Mouse (Mus musculus) MEL (cell line): ENCODE data around the gene Lpcat3. TPM values are rescaled to one million over a fixed set of nuclear protein-coding genes. Genes with fewer than 3 reads are reported as not detected.

ENCODE experiments used
- DNase-seq: peaks from one replicate; pipeline ENCODE4 v3.0.0; 2011; ENCODE audit warnings: low read depth, low spot score
- H3K27ac ChIP-seq: 2 replicates; pipeline ENCODE4 v1.5.1; 2012; ENCODE audit warnings: low read depth, mild to moderate bottlenecking, control low read depth, low read length, moderate library complexity; ENCODE audit not compliant: control insufficient read depth
- H3K27me3 ChIP-seq, 2 experiments: fragments of 150-350 bp in 1 of 2; sonication (generic) in 1 of 2; 2 replicates each; pipeline ENCODE4 v1.6.1; 2012; ENCODE audit warnings: low read length in 2 of 2, mild to moderate bottlenecking in 2 of 2, improper control_type of control experiment in 1 of 2, moderate library complexity in 1 of 2; ENCODE audit not compliant: insufficient read depth in 2 of 2, control insufficient read depth in 1 of 2
- H3K36me3 ChIP-seq, 2 experiments: 2 replicates each; pipeline ENCODE4 v1.6.1; 2012 to 2014; ENCODE audit warnings: low read length in 2 of 2, improper control_type of control experiment in 1 of 2, inconsistent platforms in 1 of 2, mild to moderate bottlenecking in 1 of 2; ENCODE audit not compliant: insufficient read depth in 2 of 2, control insufficient read depth in 1 of 2
- H3K4me1 ChIP-seq, 2 experiments: fragments of 150-350 bp in 1 of 2; sonication (generic) in 1 of 2; 2 replicates each; pipeline ENCODE4 v1.6.1; 2012; ENCODE audit warnings: low read length in 2 of 2, improper control_type of control experiment in 1 of 2, mild to moderate bottlenecking in 1 of 2; ENCODE audit not compliant: insufficient read depth in 2 of 2, control insufficient read depth in 1 of 2
- H3K4me3 ChIP-seq, 2 experiments: fragments of 150-350 bp in 1 of 2; sonication (generic) in 1 of 2; 2 replicates each; pipeline ENCODE4 v1.5.1; 2012; ENCODE audit warnings: low read depth in 2 of 2, low read length in 2 of 2, mild to moderate bottlenecking in 2 of 2, moderate library complexity in 2 of 2, control low read depth in 1 of 2, improper control_type of control experiment in 1 of 2; ENCODE audit not compliant: control insufficient read depth in 1 of 2, insufficient read depth in 1 of 2
- H3K79me2 ChIP-seq: 2 replicates; pipeline ENCODE4 v1.6.1; 2012; ENCODE audit warnings: mild to moderate bottlenecking, low read length, moderate library complexity; ENCODE audit not compliant: control insufficient read depth, poor library complexity, insufficient read depth
- H3K9ac ChIP-seq: 2 replicates; pipeline ENCODE4 v1.6.1; 2012; ENCODE audit warnings: low read depth, mild to moderate bottlenecking, control low read depth, low read length, moderate library complexity; ENCODE audit not compliant: control insufficient read depth, poor library complexity, severe bottlenecking
- H3K9me3 ChIP-seq: fragments of 150-350 bp; sonication (generic); replicated peaks from 2 replicates; pipeline ENCODE4 v1.6.1; 2012; ENCODE audit warnings: mild to moderate bottlenecking, low read length, improper control_type of control experiment, moderate library complexity; ENCODE audit not compliant: insufficient read depth
- BHLHE40 ChIP-seq: IDR thresholded peaks from 2 replicates; pipeline ENCODE4 v1.6.1; 2012; ENCODE audit warnings: low read depth, mild to moderate bottlenecking, inconsistent platforms, low read length, improper control_type of control experiment, borderline replicate concordance
- CHD1 ChIP-seq: IDR thresholded peaks from 2 replicates; pipeline ENCODE4 v1.6.1; 2012; ENCODE audit warnings: low read depth, mild to moderate bottlenecking, inconsistent platforms, low read length, improper control_type of control experiment
- CHD2 ChIP-seq: IDR thresholded peaks from 2 replicates; pipeline ENCODE4 v1.6.1; 2011; ENCODE audit warnings: low read length, improper control_type of control experiment
- CTCF ChIP-seq, 3 experiments: IDR thresholded peaks in 2 of 3; conservative IDR thresholded peaks in 1 of 3; 2 replicates each; pipeline ENCODE4 v1.5.1; 2011 to 2012; ENCODE audit warnings: low read length in 3 of 3, low read depth in 2 of 3, mild to moderate bottlenecking in 2 of 3, improper control_type of control experiment in 1 of 3, inconsistent platforms in 1 of 3, mixed read lengths in 1 of 3, moderate library complexity in 1 of 3; ENCODE audit not compliant: control insufficient read depth in 1 of 3, insufficient read depth in 1 of 3, poor library complexity in 1 of 3, severe bottlenecking in 1 of 3
- E2F4 ChIP-seq: IDR thresholded peaks from 2 replicates; pipeline ENCODE4 v1.6.1; 2011; ENCODE audit warnings: low read depth, low read length, improper control_type of control experiment, borderline replicate concordance
- ELF1 ChIP-seq: IDR thresholded peaks from 2 replicates; pipeline ENCODE4 v1.6.1; 2014; ENCODE audit warnings: low read depth, mild to moderate bottlenecking, inconsistent platforms, low read length, improper control_type of control experiment, moderate library complexity
- EP300 ChIP-seq, 2 experiments: IDR thresholded peaks; 2 replicates each; pipeline ENCODE4 v1.6.1; 2011; ENCODE audit warnings: improper control_type of control experiment in 2 of 2, low read length in 2 of 2, low read depth in 1 of 2, mild to moderate bottlenecking in 1 of 2
- ETS1 ChIP-seq: IDR thresholded peaks from 2 replicates; pipeline ENCODE4 v1.6.1; 2012; ENCODE audit warnings: low read depth, mild to moderate bottlenecking, inconsistent platforms, low read length, improper control_type of control experiment, moderate library complexity
- GABPA ChIP-seq: IDR thresholded peaks from 2 replicates; pipeline ENCODE4 v1.6.1; 2012; ENCODE audit warnings: low read depth, mild to moderate bottlenecking, inconsistent platforms, low read length, improper control_type of control experiment, moderate library complexity
- GATA1 ChIP-seq: IDR thresholded peaks from 2 replicates; pipeline ENCODE4 v1.6.1; 2011; ENCODE audit warnings: low read depth, low read length, improper control_type of control experiment
- HCFC1 ChIP-seq: IDR thresholded peaks from 2 replicates; pipeline ENCODE4 v1.6.1; 2012; ENCODE audit warnings: low read depth, mild to moderate bottlenecking, inconsistent platforms, low read length, improper control_type of control experiment, moderate library complexity
- JUND ChIP-seq: IDR thresholded peaks from 2 replicates; pipeline ENCODE4 v1.6.1; 2011; ENCODE audit warnings: low read depth, mild to moderate bottlenecking, improper control_type of control experiment, low read length
- KAT2A ChIP-seq: conservative IDR thresholded peaks from 2 replicates; pipeline ENCODE4 v1.6.1; 2012; ENCODE audit warnings: low read depth, low read length, improper control_type of control experiment, inconsistent platforms
- MAFK ChIP-seq: IDR thresholded peaks from 2 replicates; pipeline ENCODE4 v1.6.1; 2011; ENCODE audit warnings: low read depth, mild to moderate bottlenecking, low read length, improper control_type of control experiment, borderline replicate concordance
- MAX ChIP-seq: IDR thresholded peaks from 2 replicates; pipeline ENCODE4 v1.6.1; 2011; ENCODE audit warnings: low read length, improper control_type of control experiment
- MAZ ChIP-seq: IDR thresholded peaks from 2 replicates; pipeline ENCODE4 v1.6.1; 2012; ENCODE audit warnings: low read depth, mild to moderate bottlenecking, inconsistent platforms, low read length, improper control_type of control experiment
- MEF2A ChIP-seq: IDR thresholded peaks from 2 replicates; pipeline ENCODE4 v1.6.1; 2014; ENCODE audit warnings: low read depth, mild to moderate bottlenecking, inconsistent platforms, low read length, improper control_type of control experiment; ENCODE audit not compliant: poor library complexity, insufficient replicate concordance, severe bottlenecking; ENCODE audit errors: extremely low read depth
- MXI1 ChIP-seq: IDR thresholded peaks from 2 replicates; pipeline ENCODE4 v1.6.1; 2011; ENCODE audit warnings: mild to moderate bottlenecking, low read depth, low read length, improper control_type of control experiment
- MYC ChIP-seq: IDR thresholded peaks from 2 replicates; pipeline ENCODE4 v1.6.1; 2011; ENCODE audit warnings: low read depth, mild to moderate bottlenecking, low read length, improper control_type of control experiment, moderate library complexity
- NELFE ChIP-seq: IDR thresholded peaks from 2 replicates; pipeline ENCODE4 v1.6.1; 2011; ENCODE audit warnings: low read depth, low read length, improper control_type of control experiment
- NRF1 ChIP-seq: IDR thresholded peaks from 2 replicates; pipeline ENCODE4 v1.6.1; 2014; ENCODE audit warnings: low read depth, mild to moderate bottlenecking, inconsistent platforms, low read length, improper control_type of control experiment, moderate library complexity; ENCODE audit not compliant: poor library complexity, insufficient read depth, severe bottlenecking
- POLR2A ChIP-seq, 2 experiments: IDR thresholded peaks; 2 replicates each; pipeline ENCODE4 v1.6.1; 2011 to 2012; ENCODE audit warnings: low read length in 2 of 2, mild to moderate bottlenecking in 2 of 2, control low read depth in 1 of 2, improper control_type of control experiment in 1 of 2, low read depth in 1 of 2, moderate library complexity in 1 of 2; ENCODE audit not compliant: control insufficient read depth in 1 of 2, insufficient read depth in 1 of 2, poor library complexity in 1 of 2
- POLR2AphosphoS2 ChIP-seq: IDR thresholded peaks from 2 replicates; pipeline ENCODE4 v1.6.1; 2011; ENCODE audit warnings: low read length, improper control_type of control experiment
- POLR2AphosphoS5 ChIP-seq: IDR thresholded peaks from 2 replicates; pipeline ENCODE4 v1.6.1; 2012; ENCODE audit warnings: low read depth, borderline replicate concordance, mild to moderate bottlenecking, inconsistent platforms, low read length, moderate library complexity, mixed read lengths
- RAD21 ChIP-seq: IDR thresholded peaks from 2 replicates; pipeline ENCODE4 v1.6.1; 2011; ENCODE audit warnings: mild to moderate bottlenecking, low read depth, low read length, improper control_type of control experiment
- RCOR1 ChIP-seq: IDR thresholded peaks from 2 replicates; pipeline ENCODE4 v1.6.1; 2012; ENCODE audit warnings: low read depth, mild to moderate bottlenecking, inconsistent platforms, low read length, improper control_type of control experiment
- SIN3A ChIP-seq: IDR thresholded peaks from 2 replicates; pipeline ENCODE4 v1.6.1; 2012; ENCODE audit warnings: low read length, improper control_type of control experiment, inconsistent platforms
- SMC3 ChIP-seq: IDR thresholded peaks from 2 replicates; pipeline ENCODE4 v1.6.1; 2011; ENCODE audit warnings: low read depth, low read length, improper control_type of control experiment
- TAL1 ChIP-seq: IDR thresholded peaks from 2 replicates; pipeline ENCODE4 v1.6.1; 2012; ENCODE audit warnings: mild to moderate bottlenecking, inconsistent platforms, low read length, moderate library complexity, mixed read lengths
- TBP ChIP-seq: IDR thresholded peaks from 2 replicates; pipeline ENCODE4 v1.8.0; 2011; ENCODE audit warnings: low read depth, low read length, improper control_type of control experiment
- TCF12 ChIP-seq: IDR thresholded peaks from 2 replicates; pipeline ENCODE4 v1.6.1; 2014; ENCODE audit warnings: low read depth, mild to moderate bottlenecking, inconsistent platforms, low read length, improper control_type of control experiment, moderate library complexity
- UBTF ChIP-seq: IDR thresholded peaks from 2 replicates; pipeline ENCODE4 v1.6.1; 2012; ENCODE audit warnings: low read depth, mild to moderate bottlenecking, inconsistent platforms, low read length, improper control_type of control experiment, moderate library complexity, borderline replicate concordance; ENCODE audit not compliant: insufficient read depth
- USF1 ChIP-seq: IDR thresholded peaks from 2 replicates; pipeline ENCODE4 v1.6.1; 2014; ENCODE audit warnings: low read depth, mild to moderate bottlenecking, inconsistent platforms, low read length, improper control_type of control experiment, moderate library complexity
- ZC3H11A ChIP-seq: IDR thresholded peaks from 2 replicates; pipeline ENCODE4 v1.6.1; 2012; ENCODE audit warnings: low read depth, mild to moderate bottlenecking, inconsistent platforms, low read length, improper control_type of control experiment
- ZKSCAN1 ChIP-seq: IDR thresholded peaks from 2 replicates; pipeline ENCODE4 v1.6.1; 2012; ENCODE audit warnings: low read depth, mild to moderate bottlenecking, inconsistent platforms, low read length, improper control_type of control experiment, moderate library complexity
- ZMIZ1 ChIP-seq: IDR thresholded peaks from 2 replicates; pipeline ENCODE4 v1.6.1; 2012; ENCODE audit warnings: low read depth, mild to moderate bottlenecking, inconsistent platforms, low read length, improper control_type of control experiment, moderate library complexity
- ZNF384 ChIP-seq: IDR thresholded peaks from 2 replicates; pipeline ENCODE4 v1.6.1; 2012; ENCODE audit warnings: low read depth, mild to moderate bottlenecking, inconsistent platforms, low read length, improper control_type of control experiment
- polyA plus RNA-seq, 2 experiments: library from polyadenylated mRNA; stranded (reverse) in 1 of 2; unstranded in 1 of 2; fragments of >175 nt in 1 of 2; fragments of >200 nt in 1 of 2; gene quantifications; 2 replicates each; pipeline versions ENCODE4 v1.2.1 to v1.2.4; 2012; ENCODE audit warnings: low replicate concordance in 2 of 2, low read depth in 1 of 2; ENCODE audit not compliant: insufficient read length in 2 of 2, insufficient read depth in 1 of 2, missing spikeins in 1 of 2
- total RNA-seq: library from RNA; depleted of rRNA; stranded (reverse); fragments of 300-350 nt; gene quantifications from 2 replicates; pipeline ENCODE4 v1.2.3, GENCODE M21; 2012

The Lpcat3 gene
- total and polyA plus RNA-seq, 3 experiments, result 135 to 337 TPM; not detected in 1

DNA sequence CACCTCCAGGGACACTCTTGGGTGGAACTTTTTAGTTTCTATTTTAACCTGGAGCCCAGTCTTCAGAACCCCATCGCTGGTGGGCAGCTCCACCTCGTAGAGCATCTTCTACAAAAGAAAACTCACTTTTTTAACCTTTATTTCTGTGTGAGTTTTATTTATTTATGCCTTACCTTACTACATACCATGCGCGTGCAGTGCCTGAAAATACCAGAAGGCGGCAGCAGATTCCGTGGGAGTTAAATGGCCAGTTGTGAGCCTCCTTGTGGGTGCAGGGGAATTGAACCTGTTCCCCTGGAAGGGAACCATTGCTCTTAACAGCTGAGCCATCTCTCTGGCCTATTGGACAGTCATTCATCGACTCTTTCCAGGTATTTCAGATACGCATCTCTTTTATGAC, 21.8 kb upstream of the Lpcat3 start:
- no peak overlapping the region for H3K4me3 ChIP-seq
- peak overlapping the region; percentile 22; the same call in 1 of the 2 replicates for H3K9ac ChIP-seq
- no peaks in the 10 kb centered on the region for H3K79me2 ChIP-seq
- DNase-seq, result peak; percentile 85
- no peaks in the 10 kb centered on the region for H3K27me3 ChIP-seq
- H3K27ac ChIP-seq, result no peak overlapping the region
- H3K4me1 ChIP-seq, result peaks cover 6 to 21% of the 10 kb centered on the region in 2 experiments
- H3K36me3 ChIP-seq, result peaks cover 0 to 11% of the 10 kb centered on the region in 2 experiments; a peak in 2 of 4 replicates
- no peaks in the 10 kb centered on the region for H3K9me3 ChIP-seq
- TF ChIP-seq ZKSCAN1 (no peak), EP300 (IDR thresholded peaks at IDR 0.05; ENCODE audit: low read depth in 1 of 2, low read length in 2 of 2) (no peak), NRF1 (0 out of 2 replicates have a peak, but pooled peaks have one; percentile 11), RAD21 (peak; percentile 88), CTCF (IDR thresholded peaks at IDR 0.05 in 2 of 3, conservative IDR thresholded peaks at IDR 0.05 in 1 of 3; ENCODE audit: control insufficient read depth in 1 of 3, insufficient read depth in 1 of 3, low read depth in 2 of 3, low read length in 3 of 3, poor library complexity in 1 of 3, severe bottlenecking in 1 of 3) (peak; percentile 83 to 92 (median 85)), POLR2A (IDR thresholded peaks at IDR 0.05; ENCODE audit: control insufficient read depth in 1 of 2, insufficient read depth in 1 of 2, low read depth in 1 of 2, low read length in 2 of 2, poor library complexity in 1 of 2) (no peak), ZC3H11A (peak; percentile 90), USF1 (no peak), MEF2A (no peak), MAX (0 out of 2 replicates have a peak, but pooled peaks have one; percentile 20), ETS1 (no peak), UBTF (no peak), ELF1 (no peak), CHD2 (no peak), ZMIZ1 (no peak), MAFK (no peak), TCF12 (no peak), HCFC1 (0 out of 2 replicates have a peak, but pooled peaks have one; percentile 32), POLR2AphosphoS5 (no peak), SMC3 (peak; percentile 93), CHD1 (no peak), MXI1 (no peak; the same call in 1 of the 2 replicates), TAL1 (no peak), GATA1 (no peak), BHLHE40 (no peak), TBP (no peak), NELFE (no peak), JUND (no peak), ZNF384 (peak; percentile 44; the same call in 1 of the 2 replicates), POLR2AphosphoS2 (no peak), MYC (0 out of 2 replicates have a peak, but pooled peaks have one; percentile 45), KAT2A (no peak), MAZ (peak; percentile 59; the same call in 1 of the 2 replicates), GABPA (no peak), RCOR1 (no peak), SIN3A (0 out of 2 replicates have a peak, but pooled peaks have one; percentile 35), E2F4 (no peak)
